Mouse (Mus musculus) lung, adult 2 months (tissue): ENCODE results near the gene Tcf7l1.

Experiments used
- CTCF ChIP-seq: fragments of 200-500 bp; IDR thresholded peaks from 2 replicates; pipeline ENCODE4 v1.5.1; 2011; ENCODE audit warnings: mild to moderate bottlenecking, low read length, control low read depth; ENCODE audit not compliant: insufficient read depth
- POLR2A ChIP-seq: fragments of 200-500 bp; IDR thresholded peaks from 2 replicates; pipeline ENCODE4 v1.6.1; 2011; ENCODE audit warnings: low read depth, mild to moderate bottlenecking, control low read depth, low read length, borderline replicate concordance; ENCODE audit errors: extremely low read depth

GRCm38 (mm10) chr6:72673751-72674150, 115.3 kb downstream of the Tcf7l1 start:
- TF ChIP-seq CTCF (no peak), POLR2A (no peak)
